Mouse (Mus musculus) testis, adult 2 months (tissue): ENCODE results near the gene Ube2z. TPM values are rescaled to one million over a fixed set of nuclear protein-coding genes. Genes with fewer than 3 reads are reported as not detected.

Experiments used
- H3K27ac ChIP-seq: fragments of 200-500 bp; 2 replicates; pipeline ENCODE4 v1.5.1; 2012; ENCODE audit warnings: low read depth, low read length; ENCODE audit not compliant: control insufficient read depth, insufficient read depth
- H3K27me3 ChIP-seq: fragments of 200-500 bp; 2 replicates; pipeline ENCODE4 v1.6.1; 2012; ENCODE audit warnings: mild to moderate bottlenecking, low read length, moderate library complexity; ENCODE audit not compliant: control insufficient read depth, insufficient read depth
- H3K36me3 ChIP-seq: fragments of 200-500 bp; 2 replicates; pipeline ENCODE4 v1.6.1; 2012; ENCODE audit warnings: mild to moderate bottlenecking, low read length; ENCODE audit not compliant: control insufficient read depth, insufficient read depth
- H3K4me1 ChIP-seq: fragments of 200-500 bp; 2 replicates; pipeline ENCODE4 v1.6.1; 2012; ENCODE audit warnings: low read length; ENCODE audit not compliant: control insufficient read depth, insufficient read depth
- H3K4me3 ChIP-seq: fragments of 200-500 bp; 2 replicates; pipeline ENCODE4 v1.5.1; 2012; ENCODE audit warnings: low read depth, mild to moderate bottlenecking, low read length, moderate library complexity, mixed read lengths; ENCODE audit not compliant: control insufficient read depth
- CTCF ChIP-seq: fragments of 200-500 bp; IDR thresholded peaks from 2 replicates; pipeline ENCODE4 v1.5.1; 2012; ENCODE audit warnings: low read depth, mild to moderate bottlenecking, inconsistent platforms, low read length, moderate library complexity; ENCODE audit not compliant: control insufficient read depth, insufficient read depth, insufficient replicate concordance
- POLR2A ChIP-seq: fragments of 200-500 bp; IDR thresholded peaks from 2 replicates; pipeline ENCODE4 v1.6.1; 2012; ENCODE audit warnings: low read depth, mild to moderate bottlenecking, inconsistent platforms, low read length, moderate library complexity; ENCODE audit not compliant: control insufficient read depth
- polyA plus RNA-seq: library from polyadenylated mRNA; depleted of rRNA; stranded (reverse); fragments of >200 nt; gene quantifications from 2 replicates; pipeline ENCODE4 v1.2.3, GENCODE M21; 2012

Gene Ube2z
- polyA plus RNA-seq, 1 experiment, result 21.2 TPM

GRCm38 (mm10) chr11:96050854-96051253 is 14.3 kb downstream of the Ube2z start:
- H3K36me3 ChIP-seq, result peaks cover 1% of the 10 kb centered on the region; the same call in 1 of the 2 replicates
- TF ChIP-seq CTCF, result no peak
- TF ChIP-seq POLR2A, result no peak

GRCm38 (mm10) chr11:96049939-96050338 is 15.2 kb downstream of the Ube2z start:
- Histone ChIP-seq H3K27ac (no peak overlapping the region), H3K4me3 (no peak overlapping the region), H3K36me3 (peaks cover 1% of the 10 kb centered on the region; the same call in 1 of the 2 replicates), H3K4me1 (no peaks in the 10 kb centered on the region), H3K27me3 (no peaks in the 10 kb centered on the region)
- TF ChIP-seq POLR2A (no peak), CTCF (no peak)

More at GRCm38 (mm10) chr11:96050854-96051253, 14.3 kb downstream of the Ube2z start:
- no peak overlapping the region for H3K4me3 ChIP-seq
- no peak overlapping the region for H3K27ac ChIP-seq
- no peaks in the 10 kb centered on the region for H3K27me3 ChIP-seq
- H3K4me1 ChIP-seq, result no peaks in the 10 kb centered on the region

DNA sequence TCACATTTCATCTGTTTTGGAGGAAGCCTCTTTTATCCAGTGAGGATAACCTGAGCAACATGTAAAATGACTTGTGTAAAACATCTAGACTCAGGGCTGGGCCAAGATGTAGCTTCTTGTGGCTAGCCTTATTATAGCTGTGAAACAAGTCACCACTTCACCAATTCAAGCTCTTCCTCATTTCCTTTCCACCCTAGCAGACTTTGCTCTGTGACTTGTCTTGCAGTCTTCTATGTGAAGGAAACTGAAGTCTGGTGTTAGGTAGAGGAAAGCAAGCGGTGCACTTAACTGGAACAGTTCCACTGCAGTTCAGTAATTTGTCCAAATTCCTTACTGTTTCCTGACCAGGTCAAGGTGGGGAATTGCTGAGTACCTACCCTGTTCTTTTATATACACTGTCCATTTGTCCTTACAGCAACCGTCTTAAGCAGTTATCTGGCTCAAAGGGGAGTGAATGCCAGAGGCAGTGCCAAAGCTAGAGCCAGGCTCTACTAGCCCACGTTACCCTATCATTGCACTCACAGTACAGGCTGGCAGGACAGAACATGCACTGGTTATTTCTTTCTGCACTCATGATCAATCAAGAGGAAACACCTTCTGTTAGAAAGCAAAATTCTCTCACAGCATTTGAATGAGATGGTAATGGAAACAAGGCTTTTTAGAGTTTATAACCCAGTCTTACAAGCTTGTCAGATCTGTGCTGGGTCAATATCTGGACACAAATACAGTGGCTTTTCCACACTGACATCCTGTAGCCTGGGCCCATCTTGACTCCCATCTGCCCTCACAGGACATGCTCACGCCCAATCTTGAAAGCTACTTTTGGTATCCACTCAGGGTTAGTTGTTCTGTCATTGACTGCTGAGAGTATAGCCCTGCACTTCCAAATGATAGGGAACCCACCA is 17.5 kb downstream of the Ube2z start:
- Histone ChIP-seq H3K4me3 (no peak overlapping the region), H3K27me3 (no peaks in the 10 kb centered on the region), H3K4me1 (no peaks in the 10 kb centered on the region), H3K36me3 (peaks cover 1% of the 10 kb centered on the region; the same call in 1 of the 2 replicates), H3K27ac (no peak overlapping the region)
- no peak for TF ChIP-seq POLR2A
- no peak for TF ChIP-seq CTCF

GRCm38 (mm10) chr11:96046793-96047192 is 18.4 kb downstream of the Ube2z start:
- H3K4me1 ChIP-seq, result no peaks in the 10 kb centered on the region
- no peak overlapping the region for H3K27ac ChIP-seq
- no peak overlapping the region for H3K4me3 ChIP-seq
- no peaks in the 10 kb centered on the region for H3K27me3 ChIP-seq
- peaks cover 1% of the 10 kb centered on the region; the same call in 1 of the 2 replicates for H3K36me3 ChIP-seq
- TF ChIP-seq CTCF (no peak), POLR2A (no peak)

- TF ChIP-seq POLR2A (no peak), CTCF (no peak)
- no peaks in the 10 kb centered on the region for H3K27me3 ChIP-seq
- no peak overlapping the region for H3K4me3 ChIP-seq
- H3K36me3 ChIP-seq, result peaks cover 1% of the 10 kb centered on the region; the same call in 1 of the 2 replicates
- no peak overlapping the region for H3K27ac ChIP-seq
- H3K4me1 ChIP-seq, result no peaks in the 10 kb centered on the region
Observed at GRCm38 (mm10) chr11:96046028-96046427, 19.2 kb downstream of the Ube2z start.

DNA sequence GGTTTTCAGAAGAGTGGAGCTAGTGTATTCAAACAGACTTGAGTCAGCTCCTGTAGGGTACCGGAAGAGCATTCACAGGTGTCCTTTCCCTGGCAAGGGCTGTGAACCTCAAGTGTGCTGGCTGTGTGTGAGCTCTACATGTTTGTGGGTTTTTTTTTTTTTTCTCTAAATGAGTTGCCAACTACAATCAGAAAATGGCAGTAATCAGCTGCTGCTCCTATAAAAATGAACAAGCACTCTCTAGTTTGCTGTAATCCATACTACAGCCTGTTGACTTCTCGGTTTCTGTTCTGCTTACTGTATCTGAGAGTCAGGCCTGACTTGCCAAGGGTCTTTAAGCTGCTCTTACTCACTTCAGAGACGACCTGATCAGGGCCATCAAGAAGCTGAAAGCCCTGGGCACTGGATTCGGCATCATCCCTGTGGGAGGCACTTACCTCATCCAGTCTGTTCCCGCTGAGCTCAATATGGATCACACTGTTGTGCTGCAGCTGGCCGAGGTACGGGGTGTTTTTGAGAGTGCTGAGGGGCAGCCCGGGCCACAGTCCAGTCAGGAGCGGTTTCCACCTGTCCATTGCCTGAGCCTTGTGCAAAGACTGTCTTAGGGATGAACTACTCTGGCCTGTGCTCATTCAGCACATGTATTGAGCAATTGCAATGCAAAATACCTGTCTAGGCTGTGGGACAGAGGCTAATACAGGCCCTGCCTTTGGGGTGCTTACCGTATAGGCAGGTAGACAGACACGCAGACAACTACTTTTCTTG is 20.2 kb downstream of the Ube2z start:
- H3K4me1 ChIP-seq, result no peaks in the 10 kb centered on the region
- no peak overlapping the region for H3K4me3 ChIP-seq
- no peaks in the 10 kb centered on the region for H3K27me3 ChIP-seq
- H3K27ac ChIP-seq, result no peak overlapping the region
- no peak for TF ChIP-seq POLR2A
- TF ChIP-seq CTCF, result no peak
- H3K36me3 ChIP-seq, result peaks cover under 1% of the 10 kb centered on the region; the same call in 1 of the 2 replicates

- Histone ChIP-seq H3K4me1 (peaks cover 2% of the 10 kb centered on the region; the same call in 1 of the 2 replicates), H3K27me3 (no peaks in the 10 kb centered on the region), H3K4me3 (no peak overlapping the region), H3K27ac (no peak overlapping the region), H3K36me3 (no peaks in the 10 kb centered on the region; the same call in none of the 2 replicates)
- TF ChIP-seq POLR2A, result no peak
- no peak for TF ChIP-seq CTCF
Observed at GRCm38 (mm10) chr11:96038560-96038959, 26.6 kb downstream of the Ube2z start.
